Mouse (Mus musculus) ES-Bruce4 (cell line): ENCODE data around the gene Tdpoz2.

Experiments used
- CTCF ChIP-seq: IDR thresholded peaks from one replicate; pipeline ENCODE4 v1.8.1; 2011; ENCODE audit warnings: low read depth, low read length
- EP300 ChIP-seq: IDR thresholded peaks from 2 replicates; pipeline ENCODE4 v1.6.1; 2011; ENCODE audit warnings: low read depth, low read length; ENCODE audit not compliant: insufficient read depth
- POLR2A ChIP-seq: IDR thresholded peaks from one replicate; pipeline ENCODE4 v1.8.1; 2011; ENCODE audit warnings: low read length; ENCODE audit not compliant: insufficient read depth

DNA sequence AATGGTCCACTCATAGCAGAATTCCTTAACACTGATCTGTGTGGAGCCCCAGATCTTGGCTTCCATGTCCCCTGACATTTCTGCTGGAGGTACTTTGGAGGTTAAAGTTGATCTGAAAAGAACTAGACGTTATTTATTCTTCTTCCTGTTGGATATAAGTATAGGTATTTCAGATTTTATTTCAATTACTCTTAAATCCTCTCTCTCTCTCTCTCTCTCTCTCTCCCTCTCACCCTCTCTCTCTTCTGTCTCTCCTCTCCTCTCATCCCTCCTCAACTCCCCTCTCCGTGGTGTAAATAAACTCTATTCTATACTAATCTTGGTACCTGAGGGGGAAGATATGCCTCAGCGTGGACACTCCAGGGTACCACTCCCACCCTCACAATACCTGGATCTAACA lies at the start of gene Tdpoz2:
- TF ChIP-seq CTCF = no peak
- TF ChIP-seq POLR2A = no peak
- no peak for TF ChIP-seq EP300
